Mouse (Mus musculus) erythroblast, embryonic 14.5 days (primary cell): ENCODE measurements around the gene Eno4.

Source experiments
- GATA1 ChIP-seq: IDR thresholded peaks from 2 replicates; pipeline ENCODE4 v1.6.1; 2012; ENCODE audit warnings: low read length, inconsistent platforms, mixed read lengths
- TAL1 ChIP-seq: IDR thresholded peaks from 3 replicates; pipeline ENCODE4 v1.6.1; 2012; ENCODE audit warnings: low read length, inconsistent platforms, mixed read lengths

DNA sequence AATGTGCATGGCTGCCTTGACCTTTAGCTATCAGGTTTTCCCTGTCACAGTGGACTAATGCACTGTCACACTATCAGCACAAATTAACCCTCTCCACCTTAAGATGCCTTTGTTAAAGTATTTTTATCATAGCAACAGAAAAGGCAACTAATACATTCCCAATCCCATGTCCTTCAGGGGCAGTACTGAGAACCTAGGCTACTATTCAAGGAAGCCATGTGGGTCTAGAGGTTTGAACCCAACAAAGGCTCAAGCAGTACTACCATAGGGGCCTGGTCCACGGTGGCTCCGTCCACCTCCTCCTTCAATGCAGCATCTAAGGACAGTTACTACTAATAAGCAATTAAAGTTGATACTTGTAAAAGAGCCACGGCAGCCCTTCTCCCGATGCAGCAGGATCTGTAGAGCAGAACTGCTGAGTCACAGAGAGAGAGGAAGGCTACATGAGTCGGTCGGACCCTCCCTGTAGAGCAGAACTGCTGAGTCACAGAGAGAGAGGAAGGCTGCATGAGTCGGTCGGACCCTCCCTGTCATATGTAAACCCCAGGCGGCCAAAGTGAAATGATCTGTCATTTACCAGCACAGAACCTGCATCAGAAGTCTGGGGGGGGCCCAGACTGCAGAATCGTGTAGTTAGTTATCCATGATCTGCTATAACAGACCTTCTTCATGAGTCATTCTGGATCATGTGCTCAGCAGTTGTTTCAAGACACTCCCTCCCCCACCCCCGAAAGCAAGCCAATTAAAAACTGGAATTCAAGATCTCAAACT is 35.4 kb downstream of the Eno4 start:
- TF ChIP-seq GATA1 (no peak), TAL1 (no peak)
